Mouse (Mus musculus) heart, postnatal 10 days (tissue): ENCODE data around the gene Cfap100. TPM values are rescaled to one million over a fixed set of nuclear protein-coding genes. Genes with fewer than 3 reads are reported as not detected.

Experiments
- DNase-seq, 2 experiments: peaks; one replicate each; pipeline ENCODE4 v3.0.0; 2021
- intact Hi-C: fragments of 180-260 bp; cut with DNase I; formaldehyde crosslinking; loops from one replicate; pipeline ENCODE4 v1.15.1; 2025
- total RNA-seq, 2 experiments: library from RNA; stranded (reverse); gene quantifications; 2 replicates each; pipeline ENCODE4 v1.2.3; 2021

Cfap100 gene
- total RNA-seq, 2 experiments from 2014 or later, result 0.41 TPM; not detected in 1

GRCm38 (mm10) chr6:90408632-90409031 is 20.0 kb downstream of the Cfap100 start:
- no peak for DNase-seq
- intact Hi-C loops, result no loop called here

- DNase-seq, result no peak
- intact Hi-C loops, result no loop called here
These were observed 31.3 kb downstream of the Cfap100 start for GRCm38 (mm10) chr6:90397291-90397690.

- intact Hi-C loops, result no loop called here
- no peak for DNase-seq
These were observed 32.8 kb downstream of the Cfap100 start for GRCm38 (mm10) chr6:90395751-90396150.

GRCm38 (mm10) chr6:90393948-90394347 is 34.6 kb downstream of the Cfap100 start:
- DNase-seq, result no peak
- intact Hi-C loops, result no loop called here

- intact Hi-C loops, result no loop called here
- no peak for DNase-seq
These were observed 38.0 kb downstream of the Cfap100 start for GRCm38 (mm10) chr6:90390629-90391028.

GRCm38 (mm10) chr6:90381465-90381864 is 47.1 kb downstream of the Cfap100 start:
- intact Hi-C loops, result no loop called here
- DNase-seq, result no peak

- intact Hi-C loops, result no loop called here
These were observed 50.9 kb downstream of the Cfap100 start for GRCm38 (mm10) chr6:90377708-90378107.

GRCm38 (mm10) chr6:90374647-90375046 is 54.0 kb downstream of the Cfap100 start:
- DNase-seq, result no peak
- intact Hi-C loops, result loop anchor here (5.0 kb wide), 1 partner anchor 48 kb away; no protein-coding TSS in a partner anchor

More at GRCm38 (mm10) chr6:90377708-90378107, 50.9 kb downstream of the Cfap100 start:
- DNase-seq, result no peak

- peak; percentile 46 to 50 for DNase-seq
- intact Hi-C loops, result loop anchor here (5.0 kb wide), 1 partner anchor 52 kb away; no protein-coding TSS in a partner anchor
These were observed 58.7 kb downstream of the Cfap100 start for GRCm38 (mm10) chr6:90369725-90370553.

- DNase-seq, result peak; percentile 99 to 100
- intact Hi-C loops, result no loop called here
These were observed 59.4 kb downstream of the Cfap100 start, which contains the start of gene Zxdc for GRCm38 (mm10) chr6:90368976-90369724. TSS of gene Zxdc (plus strand) at chr6:90369492.

- DNase-seq, result no peak
- intact Hi-C loops, result no loop called here
These were observed 65.3 kb downstream of the Cfap100 start for GRCm38 (mm10) chr6:90363301-90363700.

- intact Hi-C loops, result no loop called here
- DNase-seq, result peak in 1 of 2 experiments; percentile 23
These were observed 67.5 kb downstream of the Cfap100 start for GRCm38 (mm10) chr6:90360922-90361614.

GRCm38 (mm10) chr6:90360024-90360781 is 68.4 kb downstream of the Cfap100 start:
- intact Hi-C loops, result no loop called here
- DNase-seq, result peak; percentile 65

- intact Hi-C loops, result no loop called here
- DNase-seq, result no peak
These were observed 69.2 kb downstream of the Cfap100 start for GRCm38 (mm10) chr6:90359445-90359844.

GRCm38 (mm10) chr6:90358142-90358541 is 70.5 kb downstream of the Cfap100 start:
- peak; percentile 9 to 20 for DNase-seq

More at GRCm38 (mm10) chr6:90358142-90358541, 70.5 kb downstream of the Cfap100 start:
- intact Hi-C loops, result no loop called here

Other genes starting within 250 kb of the Cfap100 start
- gene V1ra8, start 226.0 kb downstream of the Cfap100 start, total RNA-seq, result not detected
- gene Vmn1r53, start 204.4 kb downstream of the Cfap100 start, total RNA-seq, result not detected
- not detected for gene Vmn1r54, start 182.5 kb downstream of the Cfap100 start, total RNA-seq
- gene BC048671, start 127.6 kb downstream of the Cfap100 start, total RNA-seq, result not detected
- not detected for gene Chst13, start 103.6 kb downstream of the Cfap100 start, total RNA-seq
- not detected for gene Uroc1, start 95.5 kb downstream of the Cfap100 start, total RNA-seq
- 10 to 100 TPM; 15.7 to 18.0 TPM for gene Zxdc, start 59.3 kb downstream of the Cfap100 start, total RNA-seq
- gene Klf15, start 33.8 kb upstream of the Cfap100 start, total RNA-seq, result 10 to 100 TPM; 15.6 to 38.7 TPM
- gene Aldh1l1, start 57.6 kb upstream of the Cfap100 start, total RNA-seq, result 1 to 10 TPM; 1.0 to 2.2 TPM
- gene Slc41a3, start 175.9 kb upstream of the Cfap100 start, total RNA-seq, result 10 to 100 TPM; 38.5 to 40.4 TPM